ENCODE assay signal across 14 mouse cellular contexts in the genomic region with DNA sequence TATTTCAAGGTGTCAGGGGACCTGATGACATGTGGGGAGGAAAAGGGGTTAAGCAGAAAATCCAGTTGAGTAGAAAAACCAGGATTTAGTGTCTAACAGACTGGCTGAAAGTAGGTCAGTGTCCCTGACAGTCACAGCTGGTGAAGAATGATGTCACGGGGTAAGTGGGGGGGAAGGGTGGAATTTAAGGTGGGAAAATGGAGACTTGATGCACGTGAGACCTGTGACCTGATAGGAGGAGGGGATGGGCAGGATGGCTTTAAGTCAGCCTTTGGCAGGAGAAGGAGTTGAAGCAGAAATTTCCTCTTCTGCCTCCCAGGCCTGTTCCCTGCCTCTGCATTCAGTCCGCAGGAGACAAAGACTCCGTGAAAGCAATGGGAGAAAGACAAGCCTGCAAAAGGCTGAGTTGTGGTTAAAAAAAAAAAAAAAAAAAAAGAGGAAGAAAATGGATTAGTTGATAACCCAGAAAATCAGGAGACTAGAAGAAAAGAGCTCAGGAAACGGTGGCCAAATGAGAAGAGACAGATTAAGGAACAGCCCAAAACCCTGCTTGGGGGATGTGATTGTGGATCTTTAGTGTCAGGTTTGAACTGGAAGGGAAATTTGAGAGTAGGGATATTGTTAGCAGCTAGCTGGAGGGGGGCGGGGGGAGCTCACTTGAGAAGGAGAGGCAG. TPM values are rescaled to one million over a fixed set of nuclear protein-coding genes. Genes with fewer than 3 reads are reported as not detected.
DNase-seq lines count a peak whose midpoint lies in the region; ATAC-seq lines count a peak whose summit lies in the region.
"Had no signal": no experiment of that assay in that cellular context is flagged by ENCODE, and none has a peak within 500 bp of the region (broad histone marks: within the 10 kb centered on the region; RNA-seq: fewer than 3 reads in every experiment).

No protein-coding gene starts in this region.

- no peak overlapping the region for H3K4me3 ChIP-seq in hindbrain, embryonic 10.5 days
- H3K4me3 ChIP-seq in hindbrain, embryonic 12.5 days: no peak overlapping the region
- no peak overlapping the region for H3K4me3 ChIP-seq in embryonic facial prominence, embryonic 11.5 days (ENCODE audit: low read depth, low read length)
- no peak overlapping the region for H3K4me3 ChIP-seq in neural tube, embryonic 15.5 days (replicated peaks)
- H3K4me3 ChIP-seq: limb, embryonic 13.5 days had no signal

- peak overlapping the region; percentile 69 for H3K27ac ChIP-seq in hindbrain, embryonic 10.5 days
- H3K27ac ChIP-seq in hindbrain, embryonic 12.5 days: no peak overlapping the region
- no peak overlapping the region for H3K27ac ChIP-seq in embryonic facial prominence, embryonic 11.5 days (replicated peaks; ENCODE audit: low read depth, low read length)
- peak overlapping the region; percentile 72 for H3K27ac ChIP-seq in neural tube, embryonic 15.5 days (replicated peaks)

- H3K9me3 ChIP-seq in hindbrain, embryonic 10.5 days: no peaks in the 10 kb centered on the region
- no peaks in the 10 kb centered on the region for H3K9me3 ChIP-seq in hindbrain, embryonic 12.5 days (replicated peaks)
- no peaks in the 10 kb centered on the region for H3K9me3 ChIP-seq in embryonic facial prominence, embryonic 11.5 days (replicated peaks; ENCODE audit: control insufficient read depth, low read length)
- H3K9me3 ChIP-seq in neural tube, embryonic 15.5 days (replicated peaks): no peaks in the 10 kb centered on the region
- H3K9me3 ChIP-seq: limb, embryonic 13.5 days had no signal

- H3K4me2 ChIP-seq in hindbrain, embryonic 12.5 days (replicated peaks): no peak overlapping the region
- no peak overlapping the region for H3K4me2 ChIP-seq in embryonic facial prominence, embryonic 11.5 days (ENCODE audit: low read depth, low read length)
- H3K4me2 ChIP-seq in neural tube, embryonic 15.5 days: no peak overlapping the region

- WGBS in hindbrain, embryonic 10.5 days: 37% methylated on average over 6 of the region's 6 CpGs
- WGBS in hindbrain, embryonic 12.5 days: 31% methylated on average over 6 of the region's 6 CpGs
- 25% methylated on average over 6 of the region's 6 CpGs for WGBS in embryonic facial prominence, embryonic 11.5 days
- 30% methylated on average over 6 of the region's 6 CpGs for WGBS in neural tube, embryonic 15.5 days

- peaks cover 14% of the 10 kb centered on the region; the same call in 1 of the 2 replicates for H3K27me3 ChIP-seq in hindbrain, embryonic 10.5 days (ENCODE audit: insufficient read depth, poor library complexity, severe bottlenecking)
- no peaks in the 10 kb centered on the region for H3K27me3 ChIP-seq in hindbrain, embryonic 12.5 days
- H3K27me3 ChIP-seq in embryonic facial prominence, embryonic 11.5 days (ENCODE audit: control insufficient read depth, insufficient read depth, low read length): no peaks in the 10 kb centered on the region
- no peaks in the 10 kb centered on the region for H3K27me3 ChIP-seq in neural tube, embryonic 15.5 days (replicated peaks)
- H3K27me3 ChIP-seq: limb, embryonic 13.5 days had no signal

- DNase-seq in hindbrain, embryonic 10.5 days (ENCODE audit: low spot score): peak; percentile 13
- DNase-seq in embryonic facial prominence, embryonic 11.5 days (ENCODE audit: low spot score): peak; percentile 24
- peak; percentile 9 for DNase-seq in induced T-regulatory cell, adult 2 months (ENCODE audit: low read depth)
- no peak for DNase-seq in gastrocnemius, postnatal 10 days
- no peak for DNase-seq in spleen, postnatal 4 days (ENCODE audit: low spot score in 2 of 2)
- no peak for DNase-seq in natural killer cell, adult 2 months (ENCODE audit: low spot score in 2 of 2)
- DNase-seq: gastrocnemius, postnatal 36 days; kidney, postnatal 4 days; lung, postnatal 10 days had no signal

- no peaks in the 10 kb centered on the region for H3K36me3 ChIP-seq in hindbrain, embryonic 10.5 days
- no peaks in the 10 kb centered on the region for H3K36me3 ChIP-seq in hindbrain, embryonic 12.5 days
- no peaks in the 10 kb centered on the region for H3K36me3 ChIP-seq in embryonic facial prominence, embryonic 11.5 days (replicated peaks; ENCODE audit: control insufficient read depth, insufficient read depth, low read depth, low read length)
- H3K36me3 ChIP-seq in neural tube, embryonic 15.5 days: no peaks in the 10 kb centered on the region
- H3K36me3 ChIP-seq: limb, embryonic 13.5 days had no signal

- ATAC-seq in hindbrain, embryonic 12.5 days (ENCODE audit: low FRiP score): no peak
- ATAC-seq in embryonic facial prominence, embryonic 11.5 days (replicated peaks; ENCODE audit: insufficient number of reproducible peaks, low FRiP score, low TSS enrichment, low read depth): no peak
- no peak for ATAC-seq in neural tube, embryonic 15.5 days (ENCODE audit: low FRiP score)
- ATAC-seq: activated CD4-positive, CD25-positive, alpha-beta regulatory T cell, adult 4 months had no signal

- no peak overlapping the region for H3K9ac ChIP-seq in hindbrain, embryonic 12.5 days
- no peak overlapping the region for H3K9ac ChIP-seq in embryonic facial prominence, embryonic 11.5 days (replicated peaks; ENCODE audit: low read length)
- H3K9ac ChIP-seq in neural tube, embryonic 15.5 days (replicated peaks): no peak overlapping the region

- peaks cover 46% of the 10 kb centered on the region for H3K4me1 ChIP-seq in hindbrain, embryonic 10.5 days (replicated peaks)
- peaks cover 27% of the 10 kb centered on the region for H3K4me1 ChIP-seq in hindbrain, embryonic 12.5 days
- H3K4me1 ChIP-seq in embryonic facial prominence, embryonic 11.5 days (ENCODE audit: control insufficient read depth, insufficient read depth, low read length): peaks cover 4% of the 10 kb centered on the region; the same call in 1 of the 2 replicates
- H3K4me1 ChIP-seq in neural tube, embryonic 15.5 days: peaks cover 46% of the 10 kb centered on the region

RNA-seq across cellular contexts. Expression of a gene that starts 4.6 kb away (rescaled TPM):
- polyA plus RNA-seq in hindbrain, embryonic 10.5 days (2016; fragmentation: Nextera tagmentation; extraction: Ambion mirVana): 36.6 and 44.2 TPM in 2 replicates
- polyA plus RNA-seq in hindbrain, embryonic 12.5 days (2016; fragmentation: Nextera tagmentation; extraction: Ambion mirVana): 78.4 and 90.9 TPM in 2 replicates
- 50.8 and 62.3 TPM in 2 replicates for polyA plus RNA-seq in embryonic facial prominence, embryonic 11.5 days (2014; fragmentation: Nextera tagmentation; extraction: Ambion mirVana)
- polyA plus RNA-seq in neural tube, embryonic 15.5 days (2015; fragmentation: Nextera tagmentation; extraction: Ambion mirVana): 84.9 and 103 TPM in 2 replicates
- total RNA-seq in gastrocnemius, postnatal 10 days (2021): 1 to 10 TPM; 2.1 to 2.6 TPM

RNA-seq across cellular contexts. Expression of a gene that starts 11.7 kb away (rescaled TPM):
- 0.40 and 1.1 TPM in 2 replicates for polyA plus RNA-seq in hindbrain, embryonic 10.5 days (2016; fragmentation: Nextera tagmentation; extraction: Ambion mirVana)
- 1.6 and 2.6 TPM in 2 replicates for polyA plus RNA-seq in hindbrain, embryonic 12.5 days (2016; fragmentation: Nextera tagmentation; extraction: Ambion mirVana)
- 0.60 and 1.9 TPM in 2 replicates for polyA plus RNA-seq in embryonic facial prominence, embryonic 11.5 days (2014; fragmentation: Nextera tagmentation; extraction: Ambion mirVana)
- polyA plus RNA-seq in neural tube, embryonic 15.5 days (2015; fragmentation: Nextera tagmentation; extraction: Ambion mirVana): 10.0 and 11.3 TPM in 2 replicates
- 100 to 1,000 TPM; 115 to 141 TPM for total RNA-seq in gastrocnemius, postnatal 10 days (2021)
- polyA plus RNA-seq: activated CD4-positive, CD25-positive, alpha-beta regulatory T cell, adult 4 months had no signal

RNA-seq across cellular contexts. Expression of a gene that starts 59.7 kb away (rescaled TPM):
- polyA plus RNA-seq in hindbrain, embryonic 10.5 days (2016; fragmentation: Nextera tagmentation; extraction: Ambion mirVana): not detected in 2 replicates
- polyA plus RNA-seq in hindbrain, embryonic 12.5 days (2016; fragmentation: Nextera tagmentation; extraction: Ambion mirVana): 0.15 and 0.61 TPM in 2 replicates
- 0.17 TPM in 1 of 2 replicates, not detected in the other for polyA plus RNA-seq in embryonic facial prominence, embryonic 11.5 days (2014; fragmentation: Nextera tagmentation; extraction: Ambion mirVana)
- 0.51 and 0.54 TPM in 2 replicates for polyA plus RNA-seq in neural tube, embryonic 15.5 days (2015; fragmentation: Nextera tagmentation; extraction: Ambion mirVana)
- not detected for total RNA-seq in gastrocnemius, postnatal 10 days (2021)
- total RNA-seq: gastrocnemius, postnatal 36 days had no signal
- polyA plus RNA-seq: testis, adult 2 months had no signal

Comparison
In these comparisons a context has a peak if more than half of its experiments do, and no peak if none do; other contexts are left out.
1. H3K27ac ChIP-seq: peak in hindbrain, embryonic 10.5 days (single experiment) and neural tube, embryonic 15.5 days (single experiment); none in hindbrain, embryonic 12.5 days (single experiment) and embryonic facial prominence, embryonic 11.5 days (single experiment).
2. DNase-seq: peak in hindbrain, embryonic 10.5 days (single experiment), embryonic facial prominence, embryonic 11.5 days (single experiment) and induced T-regulatory cell, adult 2 months (single experiment); none in gastrocnemius, postnatal 10 days (single experiment), spleen, postnatal 4 days (0 of 2) and natural killer cell, adult 2 months (0 of 2).